Mouse (Mus musculus): ENCODE data around the gene Pmfbp1. TPM values are rescaled to one million over a fixed set of nuclear protein-coding genes. Genes with fewer than 3 reads are reported as not detected.

Pmfbp1 gene
- polyA plus RNA-seq, 1 experiment, result not detected

GRCm38 (mm10) chr8:109576311-109576710 is 82.5 kb downstream of the Pmfbp1 start:
- H3ac ChIP-seq (ENCODE audit: control insufficient read depth, insufficient read length), result no peak overlapping the region
- no peak overlapping the region for H3K4me3 ChIP-seq

GRCm38 (mm10) chr8:109578900-109579301 is 85.1 kb downstream of the Pmfbp1 start, which contains the start of gene Hp:
TSS of gene Hp (minus strand) at chr8:109579172.
- TF ChIP-seq MYOG (IDR thresholded peaks at IDR 0.05; ENCODE audit: control insufficient read depth in 1 of 3, insufficient read depth in 1 of 3, insufficient read length in 2 of 3, low read depth in 2 of 3) (no peak), TCF3 (IDR thresholded peaks at IDR 0.05; ENCODE audit: insufficient read length, low read depth) (no peak), REST (IDR thresholded peaks at IDR 0.05; ENCODE audit: insufficient read depth, insufficient read length) (no peak), TCF12 (IDR thresholded peaks at IDR 0.05; ENCODE audit: insufficient read depth, poor library complexity, severe bottlenecking) (no peak), E2F4 (IDR thresholded peaks at IDR 0.05; ENCODE audit: insufficient read depth) (no peak), MYOD1 (IDR thresholded peaks at IDR 0.05; ENCODE audit: control insufficient read depth in 1 of 3, insufficient read length in 2 of 3, low read depth in 2 of 3) (no peak)
- H3K27me3 ChIP-seq (ENCODE audit: control insufficient read depth, insufficient read depth, insufficient read length), result peaks cover 13% of the 10 kb centered on the region
- H3K36me3 ChIP-seq (ENCODE audit: control insufficient read depth, insufficient read depth), result no peaks in the 10 kb centered on the region
- no peak within 1 kb of the TSS for H3ac ChIP-seq (ENCODE audit: control insufficient read depth, insufficient read length)
- H3K79me2 ChIP-seq (ENCODE audit: control insufficient read depth, insufficient read depth), result no peaks in the 10 kb centered on the region
- H3K4me3 ChIP-seq, result no peak within 1 kb of the TSS
- H3K4me2 ChIP-seq (ENCODE audit: low read depth), result no peak within 1 kb of the TSS

More at GRCm38 (mm10) chr8:109576311-109576710, 82.5 kb downstream of the Pmfbp1 start:
- Histone ChIP-seq H3K36me3 (ENCODE audit: control insufficient read depth, insufficient read depth) (no peaks in the 10 kb centered on the region), H3K27me3 (ENCODE audit: control insufficient read depth, insufficient read depth, insufficient read length) (no peaks in the 10 kb centered on the region), H3K79me2 (ENCODE audit: control insufficient read depth, insufficient read depth) (no peaks in the 10 kb centered on the region), H3K4me2 (ENCODE audit: low read depth) (no peak overlapping the region)
- TF ChIP-seq E2F4 (IDR thresholded peaks at IDR 0.05; ENCODE audit: insufficient read depth) (no peak), MAX (IDR thresholded peaks at IDR 0.05; ENCODE audit: low read depth) (no peak), MYOD1 (IDR thresholded peaks at IDR 0.05; ENCODE audit: control insufficient read depth in 1 of 3, insufficient read length in 2 of 3, low read depth in 2 of 3) (peak in 2 of 3 experiments; percentile 23 to 54), MYOG (IDR thresholded peaks at IDR 0.05; ENCODE audit: control insufficient read depth in 1 of 3, insufficient read depth in 1 of 3, insufficient read length in 2 of 3, low read depth in 2 of 3) (peak in 1 of 3 experiments; percentile 56), REST (IDR thresholded peaks at IDR 0.05; ENCODE audit: insufficient read depth, insufficient read length) (no peak), TCF3 (IDR thresholded peaks at IDR 0.05; ENCODE audit: insufficient read length, low read depth) (no peak)

GRCm38 (mm10) chr8:109584293-109584692 is 90.5 kb downstream of the Pmfbp1 start:
- TF ChIP-seq MYOG (IDR thresholded peaks at IDR 0.05; ENCODE audit: control insufficient read depth in 1 of 3, insufficient read depth in 1 of 3, insufficient read length in 2 of 3, low read depth in 2 of 3), result no peak
- no peak for TF ChIP-seq MAX (IDR thresholded peaks at IDR 0.05; ENCODE audit: low read depth)
- TF ChIP-seq TCF12 (IDR thresholded peaks at IDR 0.05; ENCODE audit: insufficient read depth, poor library complexity, severe bottlenecking), result no peak
- TF ChIP-seq POLR2A (IDR thresholded peaks at IDR 0.05; ENCODE audit: insufficient read length, low read depth), result no peak
- no peak for TF ChIP-seq CEBPB (IDR thresholded peaks at IDR 0.05; ENCODE audit: insufficient read depth, poor library complexity, severe bottlenecking)
- no peak for TF ChIP-seq POLR2AphosphoS2 (IDR thresholded peaks at IDR 0.05; ENCODE audit: insufficient read length, low read depth)
- no peak for TF ChIP-seq E2F4 (IDR thresholded peaks at IDR 0.05; ENCODE audit: insufficient read depth)
- no peak for TF ChIP-seq SRF (IDR thresholded peaks at IDR 0.05; ENCODE audit: control insufficient read depth, insufficient read length, low read depth)
- no peak for TF ChIP-seq REST (IDR thresholded peaks at IDR 0.05; ENCODE audit: insufficient read depth, insufficient read length)
- no peak for TF ChIP-seq TCF3 (IDR thresholded peaks at IDR 0.05; ENCODE audit: insufficient read length, low read depth)
- no peak for TF ChIP-seq MYOD1 (IDR thresholded peaks at IDR 0.05; ENCODE audit: control insufficient read depth in 1 of 3, insufficient read length in 2 of 3, low read depth in 2 of 3)
- no peak for TF ChIP-seq USF1 (IDR thresholded peaks at IDR 0.05; ENCODE audit: low read depth)
- H3K27me3 ChIP-seq (ENCODE audit: control insufficient read depth, insufficient read depth, insufficient read length), result peaks cover 21% of the 10 kb centered on the region
- no peaks in the 10 kb centered on the region for H3K36me3 ChIP-seq (ENCODE audit: control insufficient read depth, insufficient read depth)

GRCm38 (mm10) chr8:109584830-109585229 is 91.0 kb downstream of the Pmfbp1 start:
- no peaks in the 10 kb centered on the region for H3K36me3 ChIP-seq (ENCODE audit: control insufficient read depth, insufficient read depth)
- no peaks in the 10 kb centered on the region for H3K79me2 ChIP-seq (ENCODE audit: control insufficient read depth, insufficient read depth)
- H3ac ChIP-seq (ENCODE audit: control insufficient read depth, insufficient read length), result no peak overlapping the region
- peaks cover 21% of the 10 kb centered on the region for H3K27me3 ChIP-seq (ENCODE audit: control insufficient read depth, insufficient read depth, insufficient read length)
- H3K4me2 ChIP-seq (ENCODE audit: low read depth), result no peak overlapping the region
- no peak overlapping the region for H3K4me3 ChIP-seq
- no peak for TF ChIP-seq REST (IDR thresholded peaks at IDR 0.05; ENCODE audit: insufficient read depth, insufficient read length)
- TF ChIP-seq MYOD1 (IDR thresholded peaks at IDR 0.05; ENCODE audit: control insufficient read depth in 1 of 3, insufficient read length in 2 of 3, low read depth in 2 of 3), result no peak
- TF ChIP-seq MYOG (IDR thresholded peaks at IDR 0.05; ENCODE audit: control insufficient read depth in 1 of 3, insufficient read depth in 1 of 3, insufficient read length in 2 of 3, low read depth in 2 of 3), result no peak
- TF ChIP-seq POLR2AphosphoS2 (IDR thresholded peaks at IDR 0.05; ENCODE audit: insufficient read length, low read depth), result no peak
- TF ChIP-seq CEBPB (IDR thresholded peaks at IDR 0.05; ENCODE audit: insufficient read depth, poor library complexity, severe bottlenecking), result no peak
- TF ChIP-seq TCF3 (IDR thresholded peaks at IDR 0.05; ENCODE audit: insufficient read length, low read depth), result no peak
- TF ChIP-seq MAX (IDR thresholded peaks at IDR 0.05; ENCODE audit: low read depth), result no peak
- no peak for TF ChIP-seq TCF12 (IDR thresholded peaks at IDR 0.05; ENCODE audit: insufficient read depth, poor library complexity, severe bottlenecking)
- no peak for TF ChIP-seq SRF (IDR thresholded peaks at IDR 0.05; ENCODE audit: control insufficient read depth, insufficient read length, low read depth)
- TF ChIP-seq USF1 (IDR thresholded peaks at IDR 0.05; ENCODE audit: low read depth), result no peak
- no peak for TF ChIP-seq E2F4 (IDR thresholded peaks at IDR 0.05; ENCODE audit: insufficient read depth)
- TF ChIP-seq POLR2A (IDR thresholded peaks at IDR 0.05; ENCODE audit: insufficient read length, low read depth), result no peak

More at GRCm38 (mm10) chr8:109584293-109584692, 90.5 kb downstream of the Pmfbp1 start:
- H3K79me2 ChIP-seq (ENCODE audit: control insufficient read depth, insufficient read depth), result no peaks in the 10 kb centered on the region
- H3K4me3 ChIP-seq, result no peak overlapping the region
- no peak overlapping the region for H3K4me2 ChIP-seq (ENCODE audit: low read depth)
- no peak overlapping the region for H3ac ChIP-seq (ENCODE audit: control insufficient read depth, insufficient read length)

- peaks cover 21% of the 10 kb centered on the region for H3K27me3 ChIP-seq (ENCODE audit: control insufficient read depth, insufficient read depth, insufficient read length)
- H3K79me2 ChIP-seq (ENCODE audit: control insufficient read depth, insufficient read depth), result no peaks in the 10 kb centered on the region
- H3K4me2 ChIP-seq (ENCODE audit: low read depth), result no peak overlapping the region
- TF ChIP-seq MAX (IDR thresholded peaks at IDR 0.05; ENCODE audit: low read depth) (no peak), REST (IDR thresholded peaks at IDR 0.05; ENCODE audit: insufficient read depth, insufficient read length) (no peak), MYOG (IDR thresholded peaks at IDR 0.05; ENCODE audit: control insufficient read depth in 1 of 3, insufficient read depth in 1 of 3, insufficient read length in 2 of 3, low read depth in 2 of 3) (no peak), TCF3 (IDR thresholded peaks at IDR 0.05; ENCODE audit: insufficient read length, low read depth) (no peak), POLR2A (IDR thresholded peaks at IDR 0.05; ENCODE audit: insufficient read length, low read depth) (no peak), E2F4 (IDR thresholded peaks at IDR 0.05; ENCODE audit: insufficient read depth) (no peak), SRF (IDR thresholded peaks at IDR 0.05; ENCODE audit: control insufficient read depth, insufficient read length, low read depth) (no peak), MYOD1 (IDR thresholded peaks at IDR 0.05; ENCODE audit: control insufficient read depth in 1 of 3, insufficient read length in 2 of 3, low read depth in 2 of 3) (no peak)
- H3K4me3 ChIP-seq, result no peak overlapping the region
- H3ac ChIP-seq (ENCODE audit: control insufficient read depth, insufficient read length), result no peak overlapping the region
- no peaks in the 10 kb centered on the region for H3K36me3 ChIP-seq (ENCODE audit: control insufficient read depth, insufficient read depth)
Observed at GRCm38 (mm10) chr8:109585652-109586051, 91.8 kb downstream of the Pmfbp1 start.

Measured in myocyte (in vitro differentiated cells).